Mouse (Mus musculus) urinary bladder, postnatal 4 days (tissue): ENCODE measurements around the gene Adamts20.

Source experiments
- DNase-seq, 2 experiments: peaks; one replicate each; pipeline ENCODE4 v3.0.0; 2021 to 2022; ENCODE audit warnings: low spot score in 2 of 2

The Adamts20 gene

DNA sequence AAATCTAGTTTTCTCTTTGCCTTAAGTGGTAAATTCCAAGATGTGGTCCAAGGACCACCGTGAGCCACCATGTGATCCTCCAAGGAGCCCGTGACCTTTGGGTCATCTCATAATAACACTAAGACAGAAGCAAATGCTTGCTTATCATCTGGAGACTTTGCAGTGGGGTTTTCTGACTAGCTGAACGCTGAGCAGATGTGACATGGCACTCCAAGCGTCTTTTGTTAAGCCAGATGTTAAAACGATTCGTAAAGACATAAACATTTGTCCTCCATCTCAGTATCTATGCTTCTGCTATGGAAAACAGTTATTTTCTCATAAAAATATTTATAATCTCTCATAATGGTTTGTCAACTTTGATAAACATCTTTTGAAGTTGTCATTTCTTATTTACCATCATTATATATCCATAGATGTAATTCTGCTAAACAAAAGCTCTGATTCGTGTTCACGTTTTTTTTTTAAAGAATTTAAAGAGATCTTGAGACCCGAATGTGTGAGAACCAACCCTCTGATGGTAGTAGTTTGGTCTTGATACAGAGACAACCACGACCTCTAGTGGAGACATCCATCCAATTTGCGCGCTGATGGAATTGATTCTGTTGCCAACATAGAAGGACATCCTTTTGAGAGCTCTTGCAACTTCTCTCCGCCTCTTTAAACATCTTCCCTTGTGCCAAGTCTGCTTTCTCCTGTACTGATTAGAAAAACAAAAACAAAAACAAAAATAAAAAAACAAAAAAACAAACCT is 212.1 kb downstream of the Adamts20 start:
- no peak for DNase-seq

DNA sequence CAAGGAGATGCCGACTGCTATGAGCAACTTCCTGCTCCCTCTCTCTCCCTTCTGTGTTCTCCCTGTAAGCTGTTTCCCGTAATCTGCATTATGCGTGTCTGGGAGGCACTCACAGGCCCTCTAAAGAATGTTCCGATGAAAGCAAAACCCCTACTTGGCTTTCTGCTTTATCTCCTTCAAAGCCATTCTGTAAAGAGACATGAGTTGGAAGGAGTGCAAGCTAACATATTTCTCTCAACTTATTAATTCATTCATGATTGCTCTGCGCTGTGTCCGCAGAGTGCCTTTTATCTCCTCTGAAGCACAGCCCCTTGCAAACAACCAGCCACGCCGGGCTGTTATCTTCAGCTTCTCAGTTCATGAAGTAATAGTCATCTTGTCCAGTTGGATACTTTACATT is 215.5 kb downstream of the Adamts20 start:
- DNase-seq, result peak in 1 of 2 experiments; percentile 48

DNA sequence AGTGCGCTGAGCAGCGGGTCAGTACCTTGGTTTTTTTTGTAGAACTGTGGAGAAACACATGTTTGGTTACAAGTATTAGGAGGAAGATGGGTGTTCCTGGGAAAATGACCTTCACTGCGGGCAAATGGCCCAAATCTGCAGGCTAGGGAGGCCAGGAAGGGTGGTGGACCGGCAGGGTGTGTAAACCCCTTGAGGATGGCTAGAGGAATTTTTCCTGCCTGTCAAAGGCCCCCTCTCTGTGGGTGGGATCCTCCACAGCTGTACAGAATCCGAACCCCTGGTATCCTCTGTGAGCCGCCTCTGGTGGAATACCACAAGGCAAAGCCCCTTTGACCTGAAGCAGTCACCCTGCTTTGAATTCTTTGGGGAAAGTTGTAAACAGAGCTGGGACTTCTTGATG is 216.8 kb downstream of the Adamts20 start:
- DNase-seq, result peak; percentile 64 to 72

DNA sequence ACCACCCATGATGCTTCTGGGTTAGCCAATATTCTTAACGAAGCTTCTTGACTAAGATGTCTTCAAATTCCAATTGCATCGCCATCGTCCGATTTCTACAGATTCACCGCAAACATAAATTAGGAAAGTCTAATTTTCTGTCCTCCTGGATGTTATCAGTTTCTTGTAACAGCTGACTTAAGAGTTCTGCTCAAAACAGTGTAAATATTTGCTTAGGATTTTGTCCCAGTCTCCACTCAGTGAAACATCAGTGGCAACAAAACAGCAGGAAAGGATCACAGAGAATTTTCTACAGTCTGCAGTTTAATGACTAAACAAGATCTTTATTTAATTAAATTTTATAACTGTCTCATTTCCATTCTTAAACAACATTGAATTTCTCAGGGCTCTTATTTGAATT is 218.5 kb downstream of the Adamts20 start:
- DNase-seq, result no peak

DNA sequence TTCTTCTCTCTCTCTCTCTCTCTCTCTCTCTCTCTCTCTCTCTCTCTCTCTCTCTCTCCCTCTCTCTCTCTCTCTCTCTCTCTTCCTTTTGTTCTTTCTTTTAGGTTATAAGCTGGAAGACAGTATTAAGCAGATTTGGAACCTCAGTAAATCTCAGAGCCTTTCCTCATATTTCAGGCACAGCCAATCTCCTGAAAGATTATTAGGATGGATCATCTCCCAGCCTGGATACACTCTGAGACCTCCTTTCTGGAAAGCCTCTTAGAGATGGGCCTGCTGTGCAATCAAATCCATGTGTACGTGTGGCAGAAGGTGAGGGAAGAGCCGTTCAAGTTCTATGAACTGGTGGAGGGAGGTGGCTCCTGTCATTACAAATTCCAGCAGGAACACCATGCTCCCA is 220.9 kb downstream of the Adamts20 start:
- DNase-seq, result no peak

DNA sequence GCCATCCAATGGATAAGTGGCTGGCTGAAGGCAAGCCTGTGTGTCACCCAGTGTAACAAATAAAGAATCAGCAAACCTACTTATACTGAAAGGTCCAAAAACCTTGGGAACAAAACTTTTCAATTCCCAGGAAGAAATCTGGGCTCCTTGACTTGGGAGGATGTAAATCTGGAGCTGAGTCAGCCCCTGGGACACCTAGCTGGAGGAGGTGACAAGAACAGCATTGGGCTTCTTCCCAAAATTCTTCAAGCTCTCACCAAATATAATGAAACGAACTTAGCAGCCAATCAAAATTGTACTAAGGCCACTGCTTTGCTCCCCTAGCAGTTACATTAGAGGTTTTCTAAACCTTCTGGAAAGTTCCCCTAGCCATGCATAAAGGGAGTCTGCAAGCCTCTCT is 223.1 kb downstream of the Adamts20 start:
- DNase-seq, result no peak

DNA sequence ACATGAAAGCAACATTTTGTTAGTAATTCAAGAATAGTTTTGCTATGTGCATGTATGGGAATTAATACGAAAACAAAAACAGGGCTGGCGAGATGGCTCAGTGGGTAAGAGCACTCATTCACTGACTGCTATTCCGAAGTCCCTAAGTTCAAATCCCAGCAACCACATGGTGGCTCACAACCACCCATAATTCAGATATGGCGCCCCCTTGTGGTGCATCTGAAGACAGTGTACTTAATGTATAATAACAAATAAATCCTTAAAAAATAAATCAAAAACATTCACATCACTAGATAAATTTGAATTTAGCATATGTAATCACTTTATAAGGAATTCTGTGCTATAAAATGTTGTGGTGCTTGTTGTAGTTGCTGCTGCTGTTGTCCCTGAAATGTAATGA is 225.6 kb downstream of the Adamts20 start:
- peak in 1 of 2 experiments; percentile 60 for DNase-seq

DNA sequence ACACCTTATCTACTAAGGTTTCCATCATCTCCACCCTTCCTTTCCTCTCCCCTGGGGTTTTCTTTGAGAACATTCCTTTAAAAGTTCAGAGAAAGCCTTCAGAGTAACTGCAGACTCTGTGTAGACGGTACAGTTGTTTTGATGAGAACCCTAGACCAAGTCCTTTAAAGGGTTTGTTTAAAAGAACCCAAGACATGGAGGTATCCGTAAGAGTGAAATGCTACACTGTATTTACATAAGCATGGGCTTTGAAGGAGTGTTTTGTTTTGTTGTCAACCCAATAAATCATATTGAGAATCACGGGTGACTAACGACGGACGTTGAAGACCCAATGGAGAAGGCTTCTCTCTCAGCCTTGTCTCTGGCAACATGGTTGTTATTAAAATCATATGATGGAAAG is 226.1 kb downstream of the Adamts20 start:
- peak in 1 of 2 experiments; percentile 5 for DNase-seq

DNA sequence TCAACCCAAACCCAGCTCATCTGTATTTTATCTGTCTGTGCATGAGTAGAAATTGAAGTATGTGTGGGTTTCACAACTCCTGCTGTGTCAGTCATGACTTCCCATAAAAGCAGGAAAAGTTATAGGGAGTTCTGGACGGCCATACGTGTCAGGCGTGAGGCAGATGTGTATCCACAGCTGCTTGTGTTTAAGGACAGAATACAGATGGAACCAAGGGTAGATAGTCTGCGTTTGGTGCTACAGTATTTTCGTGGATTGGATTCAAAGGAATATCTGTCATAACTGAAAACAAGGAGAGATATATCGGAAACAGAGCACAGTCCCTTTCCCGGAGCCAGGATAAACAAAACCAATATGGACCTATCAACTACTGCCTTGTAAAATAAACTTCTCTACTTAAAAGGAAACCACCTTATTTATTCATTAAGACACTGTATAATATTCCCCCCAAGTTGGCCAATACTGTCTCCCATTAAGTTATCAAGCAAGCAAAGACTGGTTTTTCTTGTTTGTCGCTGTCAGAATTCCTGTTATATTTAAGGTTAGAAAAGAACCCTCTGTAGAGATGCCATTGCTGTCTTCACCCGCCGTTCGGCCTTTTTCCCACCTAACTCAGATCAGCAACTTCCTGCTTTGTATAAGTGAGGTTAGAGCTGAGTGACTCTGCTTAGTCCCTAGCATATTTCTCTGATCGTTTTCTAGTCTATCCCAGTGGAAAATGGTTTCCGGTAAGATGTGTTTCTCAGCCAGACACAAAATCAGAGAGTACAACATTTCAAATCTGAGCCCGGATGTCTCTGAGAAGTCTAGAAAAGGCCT is 227.0 kb downstream of the Adamts20 start:
- peak in 1 of 2 experiments; percentile 39 for DNase-seq

DNA sequence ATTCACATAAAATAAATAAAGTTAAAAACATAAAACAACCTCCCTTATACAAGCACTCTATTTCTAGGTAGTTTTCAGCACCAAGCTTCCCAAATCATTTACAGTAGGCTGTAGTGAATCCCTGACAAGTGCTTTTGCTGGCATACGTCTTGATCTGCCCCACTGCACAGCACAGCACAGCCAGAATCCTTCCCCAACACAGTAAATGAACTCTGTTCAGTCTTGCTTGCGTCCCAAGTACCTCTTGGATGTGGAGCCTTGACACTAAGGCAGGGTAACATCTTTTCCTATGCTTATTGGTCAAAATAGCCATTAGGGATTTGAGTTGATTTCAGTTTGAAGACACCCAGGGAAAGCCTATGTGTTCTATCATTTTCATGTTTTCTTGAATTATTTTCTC is 228.5 kb downstream of the Adamts20 start:
- DNase-seq, result peak in 1 of 2 experiments; percentile 49

DNA sequence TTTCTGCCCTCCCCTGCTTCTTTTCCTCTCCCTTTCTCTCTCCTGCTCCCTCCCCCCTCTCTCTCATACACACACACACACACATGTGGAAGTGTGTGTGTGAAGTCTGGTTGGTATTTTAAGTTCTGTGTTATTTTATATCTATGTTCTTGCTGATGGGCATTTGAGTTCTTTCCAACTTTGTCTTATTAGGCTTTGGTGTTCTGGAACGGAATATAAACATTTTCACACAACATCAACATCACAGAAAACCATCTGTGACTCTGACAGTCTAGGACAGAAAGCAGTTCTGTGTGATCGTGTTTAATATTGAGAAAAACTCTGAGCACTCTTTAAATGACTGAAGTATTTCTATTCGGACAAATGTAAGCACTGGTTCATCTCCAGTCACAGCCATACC is 229.1 kb downstream of the Adamts20 start:
- DNase-seq, result no peak

DNA sequence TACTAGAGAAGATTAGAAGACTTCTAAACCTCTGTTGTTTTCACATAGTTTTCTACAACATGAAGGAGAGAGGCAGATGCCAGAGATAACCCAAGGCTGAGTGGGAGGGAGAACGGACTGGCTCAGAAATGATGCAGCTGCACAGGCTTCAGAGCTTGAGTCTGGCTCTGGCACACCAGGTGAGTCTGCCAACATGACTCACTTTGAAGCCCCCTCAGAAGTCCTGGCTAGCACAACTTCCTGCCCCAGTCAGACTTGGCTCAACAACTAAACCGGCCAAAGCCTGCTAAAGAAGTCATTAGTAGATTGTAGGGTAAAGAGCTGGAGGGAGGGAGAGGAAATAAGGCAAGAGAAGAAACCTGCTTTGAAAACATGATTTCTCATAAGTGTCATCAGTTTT is 230.0 kb downstream of the Adamts20 start:
- DNase-seq, result peak in 1 of 2 experiments; percentile 42

DNA sequence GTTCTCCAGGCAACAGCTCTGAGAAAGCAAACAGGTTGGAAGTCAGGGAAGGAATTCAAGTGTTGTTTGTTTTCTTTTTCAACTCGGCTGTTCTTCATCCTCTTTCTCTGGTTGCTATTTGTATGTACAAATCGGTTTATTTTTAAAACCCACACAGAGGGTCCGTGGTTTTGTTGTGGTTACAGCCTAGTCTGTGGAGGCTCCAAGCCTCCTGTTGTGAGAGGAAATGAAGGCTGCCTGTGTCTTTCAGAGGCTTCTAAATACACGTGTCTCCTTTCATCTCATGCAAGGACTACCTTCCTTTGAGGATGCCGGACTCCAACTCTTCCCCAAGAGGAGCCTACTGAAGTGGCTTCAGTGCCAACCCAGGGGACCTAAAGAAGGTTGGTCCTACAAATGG is 234.0 kb downstream of the Adamts20 start:
- no peak for DNase-seq

DNA sequence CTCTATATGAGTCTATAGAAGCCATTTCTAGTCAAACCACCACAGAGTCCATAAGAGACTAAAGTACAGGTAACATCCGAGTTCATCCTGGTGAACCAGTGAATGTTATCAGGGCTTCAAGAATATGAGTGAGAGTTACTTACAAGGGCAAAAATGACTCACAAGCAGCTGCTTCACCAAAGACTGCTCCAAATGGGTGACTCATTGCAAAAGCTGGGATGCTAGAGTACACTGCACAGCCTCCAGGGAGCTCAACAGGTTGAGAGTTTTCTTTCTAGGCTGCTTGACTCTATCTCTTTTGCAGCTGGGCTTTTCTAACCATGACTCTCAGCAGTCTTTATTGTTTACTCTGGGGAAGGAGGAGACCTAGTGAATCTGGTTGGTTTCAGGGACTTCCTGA is 237.8 kb downstream of the Adamts20 start:
- no peak for DNase-seq

DNA sequence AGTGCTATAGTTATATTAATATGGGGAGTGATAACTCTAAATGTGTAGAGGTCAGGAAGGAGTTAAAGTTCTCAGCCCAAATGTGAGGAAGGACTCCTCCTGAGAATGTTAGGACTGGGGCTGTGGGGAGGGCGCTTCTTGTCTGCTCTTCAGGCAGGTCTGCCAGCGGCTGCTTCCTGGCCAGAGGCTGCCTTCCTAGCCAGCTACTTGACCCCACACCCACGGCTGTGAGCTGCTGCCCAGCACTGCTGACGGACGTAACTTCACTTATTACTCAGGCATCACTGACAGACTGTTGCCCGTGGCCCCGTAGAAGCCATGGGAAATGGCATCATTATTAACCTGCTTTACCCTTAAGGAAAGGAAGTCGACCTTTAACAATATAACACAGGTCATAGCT is 242.1 kb downstream of the Adamts20 start:
- DNase-seq, result no peak

DNA sequence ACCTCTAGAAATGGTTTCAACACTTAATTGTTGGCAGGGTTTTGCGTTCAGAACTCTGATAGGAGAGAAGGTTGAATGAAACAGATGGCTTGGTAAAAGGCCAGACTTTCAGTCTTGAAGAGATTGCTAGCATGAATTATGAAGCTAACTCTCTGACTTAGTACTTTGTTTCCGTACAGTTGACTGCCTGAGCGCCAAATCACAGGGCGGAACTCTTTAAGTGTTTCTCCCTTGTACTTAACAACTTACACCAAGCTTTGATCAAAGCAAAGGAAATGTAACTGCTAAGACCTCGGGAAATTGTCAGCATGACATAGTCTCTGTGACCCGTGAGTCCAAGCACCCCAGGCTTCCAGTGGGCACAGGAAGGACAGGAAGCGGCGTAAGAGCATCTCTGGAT is 244.5 kb downstream of the Adamts20 start:
- DNase-seq, result no peak
